Mouse (Mus musculus): ENCODE measurements around the gene Prdm10. TPM values are rescaled to one million over a fixed set of nuclear protein-coding genes. Genes with fewer than 3 reads are reported as not detected.
A peak's percentile ranks its signal among the peaks of the same experiment; 100 is the strongest.

The Prdm10 gene
- total and polyA plus RNA-seq, 2 experiments from 2014 or later = 4.8 to 12.8 TPM

DNA sequence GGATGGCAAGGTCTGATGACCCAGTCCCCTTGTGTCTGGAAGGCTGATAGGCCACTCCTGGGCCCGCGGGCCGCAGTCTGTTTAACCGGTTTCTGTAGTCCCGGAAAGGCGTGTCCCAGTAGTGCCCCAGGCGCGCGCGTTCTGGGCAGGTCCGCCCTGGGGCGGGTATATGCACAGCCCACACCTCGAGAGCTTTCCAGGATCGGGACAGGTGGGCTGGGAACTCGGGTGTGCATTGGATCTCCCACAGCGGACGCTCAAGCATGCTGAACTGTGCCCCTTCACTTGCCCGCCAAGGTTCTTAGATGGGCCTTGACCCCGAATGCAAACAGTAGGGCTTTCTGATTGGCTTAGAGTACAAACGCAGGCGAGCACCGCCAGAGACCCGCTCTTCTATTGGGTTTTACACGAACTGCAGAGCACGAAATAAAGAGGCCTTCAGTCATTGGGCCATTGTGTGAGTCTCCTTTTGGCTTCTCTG is 413 bp upstream of the Prdm10 start:
- WGBS = under 1% methylated on average over 25 of the region's 25 CpGs
- Histone ChIP-seq H3K27ac (peak overlapping the region; percentile 100), H3K4me1 (ENCODE audit: insufficient read depth, low read length) (peaks cover 13% of the 10 kb centered on the region), H3K9ac (replicated peaks; ENCODE audit: low read length) (peak overlapping the region; percentile 99), H3K4me3 (ENCODE audit: low read length) (peak overlapping the region; percentile 85), H3K36me3 (ENCODE audit: insufficient read depth, low read length) (no peaks in the 10 kb centered on the region), H3K4me2 (ENCODE audit: low read depth, low read length) (peak overlapping the region; percentile 80), H3K9me3 (ENCODE audit: low read length) (no peaks in the 10 kb centered on the region), H3K27me3 (ENCODE audit: insufficient read depth, low read length) (no peaks in the 10 kb centered on the region)
- peak; percentile 92 for ATAC-seq
- no peak for DNase-seq (ENCODE audit: low spot score)
- TF ChIP-seq CTCF (IDR thresholded peaks at IDR 0.05; ENCODE audit: low read depth) = no peak

- peaks cover 13% of the 10 kb centered on the region for H3K4me1 ChIP-seq (ENCODE audit: insufficient read depth, low read length)
- H3K9ac ChIP-seq (replicated peaks; ENCODE audit: low read length) = peak overlapping the region; percentile 99
- under 1% methylated on average over 61 of the region's 63 CpGs for WGBS
- H3K4me2 ChIP-seq (ENCODE audit: low read depth, low read length) = peak overlapping the region; percentile 80
- no peaks in the 10 kb centered on the region for H3K9me3 ChIP-seq (ENCODE audit: low read length)
- peak overlapping the region; percentile 100 for H3K27ac ChIP-seq
- peak overlapping the region; percentile 85 for H3K4me3 ChIP-seq (ENCODE audit: low read length)
- no peaks in the 10 kb centered on the region for H3K27me3 ChIP-seq (ENCODE audit: insufficient read depth, low read length)
- DNase-seq (ENCODE audit: low spot score) = peak; percentile 81
- no peaks in the 10 kb centered on the region for H3K36me3 ChIP-seq (ENCODE audit: insufficient read depth, low read length)
- no peak for TF ChIP-seq CTCF (IDR thresholded peaks at IDR 0.05; ENCODE audit: low read depth)
- peak; percentile 73 for ATAC-seq
Measured at GRCm38 (mm10) chr9:31281011-31281662, 799 bp downstream of the Prdm10 start.

DNA sequence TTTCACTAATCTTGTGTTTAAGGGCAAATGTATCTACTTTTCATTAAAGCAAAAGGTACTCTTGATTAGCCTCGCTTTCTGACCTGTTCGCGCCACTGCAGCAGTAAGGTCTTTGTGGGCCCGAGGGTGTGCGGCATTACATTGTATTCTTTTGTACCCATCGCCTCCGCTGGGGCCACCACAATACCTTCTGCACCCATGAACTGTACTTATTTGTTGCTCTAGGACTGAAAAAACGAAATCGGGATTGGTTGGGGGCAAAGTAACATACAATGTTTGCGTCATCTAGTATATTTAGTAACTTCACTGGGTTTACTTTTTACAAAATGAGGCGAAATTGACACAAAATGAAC is 1.3 kb downstream of the Prdm10 start:
- H3K27me3 ChIP-seq (ENCODE audit: insufficient read depth, low read length) = no peaks in the 10 kb centered on the region
- WGBS = 2% methylated on average over 11 of the region's 11 CpGs
- ATAC-seq = no peak
- H3K9ac ChIP-seq (replicated peaks; ENCODE audit: low read length) = peak overlapping the region; percentile 99
- peak overlapping the region; percentile 80 for H3K4me2 ChIP-seq (ENCODE audit: low read depth, low read length)
- peaks cover 13% of the 10 kb centered on the region for H3K4me1 ChIP-seq (ENCODE audit: insufficient read depth, low read length)
- peak overlapping the region; percentile 100 for H3K27ac ChIP-seq
- no peaks in the 10 kb centered on the region for H3K9me3 ChIP-seq (ENCODE audit: low read length)
- DNase-seq (ENCODE audit: low spot score) = peak; percentile 53
- peak; percentile 17; the same call in 1 of the 2 replicates for TF ChIP-seq CTCF (IDR thresholded peaks at IDR 0.05; ENCODE audit: low read depth)
- H3K36me3 ChIP-seq (ENCODE audit: insufficient read depth, low read length) = no peaks in the 10 kb centered on the region
- H3K4me3 ChIP-seq (ENCODE audit: low read length) = peak overlapping the region; percentile 85

- no peak for ATAC-seq
- no peak for TF ChIP-seq CTCF (IDR thresholded peaks at IDR 0.05; ENCODE audit: low read depth)
- no peaks in the 10 kb centered on the region for H3K36me3 ChIP-seq (ENCODE audit: insufficient read depth, low read length)
- H3K4me1 ChIP-seq (ENCODE audit: insufficient read depth, low read length) = peaks cover 13% of the 10 kb centered on the region
- 0 out of 2 replicates have a peak overlapping the region, but pooled peaks have one; percentile 99 for H3K9ac ChIP-seq (replicated peaks; ENCODE audit: low read length)
- no peaks in the 10 kb centered on the region for H3K9me3 ChIP-seq (ENCODE audit: low read length)
- H3K27me3 ChIP-seq (ENCODE audit: insufficient read depth, low read length) = no peaks in the 10 kb centered on the region
- peak overlapping the region; percentile 85; the same call in 1 of the 2 replicates for H3K4me3 ChIP-seq (ENCODE audit: low read length)
- H3K27ac ChIP-seq = peak overlapping the region; percentile 46; the same call in 1 of the 2 replicates
- WGBS = 20% methylated on average over 4 of the region's 4 CpGs
- H3K4me2 ChIP-seq (ENCODE audit: low read depth, low read length) = peak overlapping the region; percentile 80
- peak; percentile 27 for DNase-seq (ENCODE audit: low spot score)
Measured at GRCm38 (mm10) chr9:31282536-31282935, 2.2 kb downstream of the Prdm10 start.

GRCm38 (mm10) chr9:31283044-31283443 is 2.7 kb downstream of the Prdm10 start:
- Histone ChIP-seq H3K4me1 (ENCODE audit: insufficient read depth, low read length) (peaks cover 13% of the 10 kb centered on the region), H3K36me3 (ENCODE audit: insufficient read depth, low read length) (no peaks in the 10 kb centered on the region), H3K27ac (peak overlapping the region; percentile 46; the same call in 1 of the 2 replicates), H3K9ac (replicated peaks; ENCODE audit: low read length) (no peak overlapping the region), H3K27me3 (ENCODE audit: insufficient read depth, low read length) (no peaks in the 10 kb centered on the region), H3K9me3 (ENCODE audit: low read length) (no peaks in the 10 kb centered on the region), H3K4me2 (ENCODE audit: low read depth, low read length) (peak overlapping the region; percentile 80), H3K4me3 (ENCODE audit: low read length) (no peak overlapping the region)
- no peak for TF ChIP-seq CTCF (IDR thresholded peaks at IDR 0.05; ENCODE audit: low read depth)
- no peak for ATAC-seq
- DNase-seq (ENCODE audit: low spot score) = no peak
- 80% methylated on average over 4 of the region's 4 CpGs for WGBS

DNA sequence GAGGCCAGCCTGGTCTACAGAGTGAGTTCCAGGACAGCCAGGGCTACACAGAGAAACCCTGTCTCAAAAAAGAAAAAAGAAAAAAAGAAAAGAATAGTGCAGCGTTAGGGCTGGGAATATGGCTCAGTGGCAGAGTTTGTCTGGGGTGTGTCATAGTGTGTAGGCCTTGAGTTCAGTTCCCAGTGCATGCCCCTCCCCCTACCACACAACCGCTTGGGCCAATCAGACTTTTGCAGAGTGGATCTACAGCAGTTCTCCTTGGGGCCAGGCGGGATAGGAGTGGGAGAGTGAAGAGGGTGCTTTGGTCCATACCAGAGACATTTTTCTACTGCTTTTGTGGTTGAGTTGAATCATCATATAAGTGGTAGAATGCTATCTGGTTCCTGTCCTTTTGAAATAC is 3.6 kb downstream of the Prdm10 start:
- ATAC-seq (no peak), DNase-seq (ENCODE audit: low spot score) (no peak)
- Histone ChIP-seq H3K27ac (no peak overlapping the region), H3K9ac (replicated peaks; ENCODE audit: low read length) (no peak overlapping the region), H3K27me3 (ENCODE audit: insufficient read depth, low read length) (no peaks in the 10 kb centered on the region), H3K9me3 (ENCODE audit: low read length) (no peaks in the 10 kb centered on the region), H3K4me1 (ENCODE audit: insufficient read depth, low read length) (peaks cover 13% of the 10 kb centered on the region), H3K36me3 (ENCODE audit: insufficient read depth, low read length) (no peaks in the 10 kb centered on the region), H3K4me2 (ENCODE audit: low read depth, low read length) (no peak overlapping the region), H3K4me3 (ENCODE audit: low read length) (no peak overlapping the region)
- 91% methylated on average over 3 of the region's 3 CpGs for WGBS
- no peak for TF ChIP-seq CTCF (IDR thresholded peaks at IDR 0.05; ENCODE audit: low read depth)
